Mouse (Mus musculus) lung, postnatal 0 days (tissue): ENCODE measurements around the gene Selenoi.

Experiments used
- CTCF ChIP-seq: IDR thresholded peaks from 2 replicates; pipeline ENCODE4 v1.5.1; 2016; ENCODE audit warnings: antibody characterized with exemption, mild to moderate bottlenecking
- EP300 ChIP-seq: IDR thresholded peaks from 2 replicates; pipeline ENCODE4 v1.6.1; 2016; ENCODE audit warnings: antibody characterized with exemption, mild to moderate bottlenecking, control low read depth

DNA sequence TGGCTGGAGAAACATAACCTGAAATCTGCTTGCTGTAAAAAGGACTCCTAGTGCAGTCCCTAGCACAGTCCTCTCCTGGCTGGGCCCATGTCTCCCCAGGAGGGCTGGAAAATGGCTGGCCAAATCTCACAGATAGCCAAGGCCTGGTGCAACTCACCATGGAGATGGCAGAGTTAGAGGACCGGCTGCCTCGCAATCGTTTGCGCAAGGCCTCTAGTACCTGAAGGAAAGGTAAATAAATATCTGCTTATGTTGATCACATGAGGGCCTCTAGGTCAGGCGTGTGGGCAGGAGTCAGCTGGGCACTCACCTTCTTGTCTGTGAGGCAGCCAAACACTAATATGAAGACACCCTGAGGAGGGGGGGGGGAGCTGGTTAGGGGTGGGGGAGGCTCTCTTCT lies 37.0 kb upstream of the Selenoi start:
- TF ChIP-seq CTCF (no peak), EP300 (no peak)
